Mouse (Mus musculus): ENCODE measurements around the gene Hcrtr2.

The Hcrtr2 gene

DNA sequence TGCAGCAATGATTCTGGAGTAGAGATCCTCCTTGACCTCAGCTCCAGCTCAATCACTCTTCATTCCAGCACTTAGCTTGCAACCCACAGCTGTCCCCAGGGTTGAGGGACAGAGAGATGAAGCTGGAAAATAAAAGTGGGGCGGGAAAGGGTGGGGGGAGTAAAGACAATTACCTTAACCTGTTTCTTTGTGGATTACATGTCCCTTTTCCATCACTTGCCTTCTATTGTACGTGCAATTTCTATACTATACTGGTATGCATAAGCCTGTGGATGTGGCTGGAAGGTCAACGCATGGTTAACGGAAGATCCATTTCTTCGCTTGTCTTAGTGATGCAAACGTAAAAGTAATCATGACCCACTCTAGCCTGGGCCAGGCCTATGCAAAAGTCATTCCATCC lies at the start of gene Hcrtr2:
Hcrtr2 (minus strand) TSS at position 101 of the 400 bp plus-strand sequence.
- no peak for DNase-seq (ENCODE audit: low read depth, low spot score)

DNA sequence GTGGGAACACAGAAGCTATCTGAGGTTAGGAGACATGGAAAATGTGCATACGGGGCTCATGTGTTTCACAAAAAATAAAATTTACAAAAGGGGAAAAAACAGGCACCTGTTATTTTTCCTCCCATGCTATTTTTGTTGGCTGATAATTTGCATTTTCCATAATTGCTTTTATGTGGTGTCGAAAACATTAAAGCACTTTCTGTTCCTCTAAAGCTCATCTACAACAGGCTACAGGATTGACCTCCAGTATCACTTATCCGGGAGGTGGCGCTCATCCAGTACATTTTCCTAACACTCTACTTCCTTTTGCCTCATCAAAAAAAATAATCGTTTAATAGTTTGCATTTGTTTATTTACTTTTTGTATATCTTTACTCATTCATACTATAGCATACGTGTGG lies 41.2 kb upstream of the Hcrtr2 start:
- DNase-seq (ENCODE audit: low read depth, low spot score): no peak

DNA sequence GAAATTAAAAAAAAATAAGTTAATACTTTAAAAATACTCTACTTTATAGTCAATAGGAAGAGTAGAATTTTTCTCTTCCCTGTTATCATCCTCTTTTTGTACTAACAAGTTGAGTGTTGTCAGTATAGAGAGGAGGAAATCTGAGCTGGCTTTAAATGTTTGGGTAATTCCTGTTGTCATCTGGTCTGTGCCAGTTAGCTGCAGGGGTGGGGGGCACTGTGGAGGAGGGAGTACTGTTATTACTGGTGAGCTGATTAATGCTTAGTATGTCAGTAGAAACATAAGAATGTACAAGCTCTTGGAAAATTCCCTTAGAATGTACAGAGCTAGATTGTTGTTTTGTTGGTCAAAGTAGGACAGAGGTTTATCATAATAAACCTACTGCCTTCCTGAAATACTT lies 36.7 kb upstream of the Hcrtr2 start:
- DNase-seq (ENCODE audit: low read depth, low spot score): no peak

DNA sequence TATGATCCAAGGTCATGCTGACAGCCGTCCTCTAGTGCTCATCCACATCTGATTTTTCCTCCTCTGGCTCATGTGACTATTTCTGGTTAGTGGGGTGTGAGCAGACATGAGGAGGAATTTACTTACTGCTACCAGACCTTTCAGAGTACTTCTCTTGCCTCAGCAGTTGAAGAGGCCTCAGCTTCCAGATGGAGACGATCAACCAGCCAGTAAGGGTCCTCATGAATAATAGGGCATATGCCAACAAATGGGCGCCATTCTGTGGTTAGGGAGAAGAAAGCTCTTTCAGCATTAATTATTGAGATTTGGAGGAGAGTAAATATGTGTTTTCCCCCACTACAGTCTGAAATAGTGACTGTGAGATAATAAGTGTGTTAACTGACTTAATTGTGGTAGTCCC lies 28.7 kb upstream of the Hcrtr2 start:
- DNase-seq (ENCODE audit: low read depth, low spot score): no peak

DNA sequence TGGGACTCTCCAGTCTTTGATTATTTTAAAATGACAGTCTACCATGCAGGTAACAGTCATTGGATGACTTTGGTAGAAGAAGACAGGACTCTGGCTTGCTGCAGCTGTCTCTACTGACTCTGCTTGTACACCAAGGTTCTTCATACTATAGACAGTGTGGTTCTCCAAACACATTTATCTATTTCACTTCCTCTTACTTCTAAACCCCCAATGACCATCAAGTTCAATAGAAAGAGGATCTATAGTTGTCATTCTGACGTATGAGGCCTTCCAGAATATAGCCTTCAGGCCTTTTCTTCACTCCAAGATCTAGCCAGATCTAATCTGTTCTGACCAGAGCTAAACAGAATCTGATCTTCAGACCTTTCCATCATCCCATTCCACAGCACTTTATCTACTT lies 23.6 kb upstream of the Hcrtr2 start:
- no peak for DNase-seq (ENCODE audit: low read depth, low spot score)

DNA sequence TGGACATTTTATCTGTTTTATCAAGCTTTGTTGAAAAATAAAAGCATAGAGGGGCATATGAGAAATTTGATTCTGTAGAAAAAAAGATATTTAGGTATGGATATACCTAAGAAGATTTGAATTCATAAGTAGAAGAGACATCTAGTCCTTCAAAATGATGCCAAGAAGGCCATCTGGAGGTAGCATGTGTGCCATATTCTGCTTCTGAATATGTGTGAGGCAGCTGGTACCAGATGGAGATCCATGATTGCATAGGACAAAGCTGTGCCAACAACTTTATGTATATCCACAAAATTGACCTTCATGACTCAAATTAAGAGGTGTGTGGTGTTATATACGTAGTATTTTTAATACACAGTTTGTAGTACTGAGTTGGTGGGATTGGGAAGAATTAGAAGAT lies 7.4 kb upstream of the Hcrtr2 start:
- DNase-seq (ENCODE audit: low read depth, low spot score): no peak

DNA sequence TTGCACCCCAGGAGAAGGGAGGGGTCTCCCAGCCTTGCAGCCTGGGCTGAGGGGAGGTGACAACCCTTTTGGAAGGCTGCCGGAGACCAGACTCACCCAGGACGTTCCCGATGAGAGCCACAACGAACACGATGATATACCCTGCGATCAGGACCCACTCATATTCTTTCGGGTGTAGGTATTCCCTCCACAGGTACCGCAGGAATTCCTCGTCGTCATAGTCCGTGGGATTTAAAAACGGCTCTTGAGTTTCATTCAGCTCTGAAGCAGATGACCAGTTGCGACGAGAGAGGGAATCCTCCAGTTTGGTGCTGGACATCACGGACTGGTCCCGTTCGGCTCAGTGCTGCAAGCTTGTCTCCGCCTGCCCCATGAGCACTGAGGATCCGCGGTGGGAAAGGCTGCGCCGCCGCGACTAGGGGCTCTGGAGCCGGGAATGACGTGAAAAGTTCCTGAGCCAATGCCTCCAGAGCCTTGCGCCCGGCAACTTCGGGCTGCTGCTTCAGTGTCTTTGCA lies 412 bp downstream of the Hcrtr2 start:
- DNase-seq (ENCODE audit: low read depth, low spot score): peak; percentile 53

DNA sequence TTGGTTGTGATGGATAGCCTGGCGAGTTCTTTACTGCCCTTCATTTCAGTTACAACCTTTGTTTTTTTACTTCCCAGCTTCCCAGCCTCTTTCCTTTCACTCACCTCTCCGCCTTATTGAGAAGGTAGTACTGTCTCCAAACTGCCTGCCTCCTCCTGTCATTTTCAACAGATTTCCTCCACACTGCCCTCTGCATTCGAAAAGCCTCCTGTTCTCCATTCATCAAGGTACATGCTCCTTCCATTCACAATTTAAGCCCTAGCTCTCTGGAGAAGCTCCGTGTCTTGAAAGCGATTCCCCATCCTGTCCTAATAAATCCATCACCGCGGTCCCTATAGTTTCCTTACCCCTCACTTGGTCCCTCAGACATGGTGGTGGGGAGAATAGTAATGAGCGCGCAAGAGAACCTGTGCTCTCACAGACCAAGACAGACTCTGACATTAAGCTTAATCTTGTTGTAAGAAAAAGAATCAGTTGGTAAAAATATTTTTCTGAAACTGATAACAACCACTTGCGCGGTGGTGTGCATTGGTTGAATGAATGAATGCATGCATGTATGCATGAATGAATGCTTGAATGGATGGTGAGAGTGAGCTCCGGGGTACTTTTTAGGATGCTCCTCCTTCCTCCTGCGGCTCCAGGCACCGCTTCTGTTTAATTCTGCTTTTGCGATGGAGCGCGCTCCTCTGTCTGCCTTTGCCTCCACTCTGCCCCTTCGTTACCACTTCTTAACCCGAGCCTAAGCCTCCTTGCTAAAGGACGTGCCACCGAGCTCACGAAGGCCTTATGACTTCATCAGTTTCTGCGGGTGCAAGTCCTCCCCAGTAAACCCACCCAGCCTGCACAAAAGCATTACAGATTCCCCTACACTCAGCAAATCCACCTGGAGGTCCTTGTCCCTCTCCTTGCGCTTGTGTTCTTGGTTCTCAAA lies 1.3 kb downstream of the Hcrtr2 start:
- DNase-seq (ENCODE audit: low read depth, low spot score): peak; percentile 26

DNA sequence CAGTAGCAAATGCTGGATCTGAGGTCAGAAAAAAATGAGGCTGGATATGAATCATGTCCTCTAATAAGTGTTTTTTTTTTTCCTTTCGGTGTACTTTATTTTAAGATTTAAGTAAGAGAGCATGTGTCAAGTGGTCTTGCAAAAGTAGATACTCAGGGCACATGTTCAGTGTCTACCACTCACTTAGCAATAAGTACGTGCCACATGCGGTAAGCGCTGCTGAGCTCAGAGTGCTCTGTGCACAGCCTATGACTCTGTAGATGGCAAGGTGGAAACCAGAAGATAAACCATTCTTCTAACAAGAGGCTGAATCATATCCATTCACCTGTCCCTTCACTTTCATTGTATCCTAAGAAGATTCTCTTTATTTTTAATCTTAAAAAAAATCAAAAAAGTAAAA lies 2.1 kb downstream of the Hcrtr2 start:
- no peak for DNase-seq (ENCODE audit: low read depth, low spot score)

DNA sequence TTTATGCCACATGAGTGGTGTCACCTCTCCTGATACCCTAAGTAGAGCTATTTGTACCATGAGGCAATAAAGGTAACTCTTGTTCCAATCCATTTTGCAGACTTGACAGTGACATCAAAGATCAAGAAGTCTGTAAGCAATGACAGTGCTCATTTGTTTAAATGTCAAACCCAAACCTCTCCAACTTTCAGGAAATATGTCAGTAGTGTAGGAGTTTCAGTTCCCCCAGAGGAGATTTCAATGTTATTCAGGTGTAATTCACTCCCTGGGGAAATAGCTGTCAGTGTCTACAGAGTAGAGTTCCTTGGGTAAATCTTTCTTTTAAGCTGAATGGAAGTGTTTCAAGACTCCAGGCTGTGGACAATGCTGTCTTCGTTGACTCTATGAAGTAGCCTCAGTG lies 2.9 kb downstream of the Hcrtr2 start:
- no peak for DNase-seq (ENCODE audit: low read depth, low spot score)

DNA sequence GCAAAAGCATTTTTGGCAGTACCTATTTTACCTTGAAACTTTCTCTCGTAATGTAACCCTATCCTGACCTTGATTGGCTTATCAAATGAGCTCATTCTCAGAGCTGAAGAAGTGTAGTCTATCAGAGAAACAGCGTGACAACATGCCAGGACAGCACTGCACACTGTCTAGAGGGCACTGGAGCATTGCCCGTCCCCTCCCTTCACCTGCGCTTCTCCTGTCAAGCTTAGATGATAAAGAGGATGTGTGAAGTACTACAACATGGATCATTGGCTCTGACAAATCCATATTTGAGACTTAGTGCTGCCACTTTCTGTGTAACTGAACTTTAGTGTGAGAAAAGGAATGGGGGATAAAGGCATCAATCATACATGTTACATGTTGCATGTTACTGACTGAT lies 5.4 kb downstream of the Hcrtr2 start:
- DNase-seq (ENCODE audit: low read depth, low spot score): no peak

DNA sequence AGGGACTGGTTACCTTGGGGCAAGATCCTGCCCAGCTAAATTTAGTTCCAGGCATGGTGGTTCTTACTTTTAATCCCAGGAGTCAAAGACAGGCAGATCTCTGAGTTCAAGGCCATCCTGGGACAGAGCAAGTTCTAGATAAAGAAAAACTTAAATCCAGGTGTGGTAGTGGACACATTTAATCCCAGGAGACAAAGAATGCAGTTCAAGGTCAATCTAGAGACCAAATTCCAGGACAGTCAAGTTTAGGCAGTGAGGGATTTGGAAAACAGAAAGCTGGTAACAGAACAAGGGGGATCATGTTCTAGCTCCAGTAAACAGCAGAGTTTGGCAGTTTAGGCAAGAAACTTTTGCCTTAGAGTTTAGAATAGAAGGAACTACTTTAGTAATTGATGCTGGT lies 8.6 kb downstream of the Hcrtr2 start:
- DNase-seq (ENCODE audit: low read depth, low spot score): no peak

DNA sequence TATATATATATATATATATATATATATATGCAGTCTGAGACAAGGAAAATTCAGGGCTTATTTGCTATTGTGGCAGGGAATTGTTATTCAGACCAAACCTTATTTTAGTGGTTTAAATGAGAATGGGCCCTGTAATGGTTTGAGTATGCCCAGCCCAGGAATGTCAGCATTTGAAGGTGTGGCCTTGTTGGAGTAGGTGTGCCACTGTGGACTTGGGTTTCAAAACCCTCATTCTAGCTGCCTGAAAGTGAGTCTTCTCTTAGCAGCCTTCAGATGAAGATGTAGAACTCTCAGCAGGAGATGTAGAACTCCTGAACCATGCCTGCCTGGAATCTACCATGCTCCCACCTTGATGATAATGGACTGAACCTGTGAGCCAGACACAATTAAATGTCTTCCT lies 9.7 kb downstream of the Hcrtr2 start:
- no peak for DNase-seq (ENCODE audit: low read depth, low spot score)

DNA sequence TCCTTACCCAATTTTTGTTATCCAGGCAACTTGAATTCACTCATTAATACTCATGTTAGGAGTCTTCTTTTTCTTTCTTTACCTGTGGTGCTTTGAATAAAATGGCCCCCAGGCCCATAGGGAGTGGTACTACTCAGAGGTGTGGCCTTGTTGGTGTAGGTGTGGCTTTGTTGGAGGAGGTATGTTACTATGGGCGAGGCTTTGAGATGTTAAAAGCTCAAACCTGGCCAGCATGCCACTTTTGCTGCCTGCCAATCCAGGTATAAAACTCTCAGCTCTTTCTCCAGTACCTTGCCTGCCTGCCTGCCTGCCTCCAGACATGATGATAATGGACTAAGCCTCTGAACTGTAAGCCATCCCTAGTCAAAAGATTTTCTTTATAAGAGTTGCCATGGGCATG lies 11.4 kb downstream of the Hcrtr2 start:
- DNase-seq (ENCODE audit: low read depth, low spot score): no peak

DNA sequence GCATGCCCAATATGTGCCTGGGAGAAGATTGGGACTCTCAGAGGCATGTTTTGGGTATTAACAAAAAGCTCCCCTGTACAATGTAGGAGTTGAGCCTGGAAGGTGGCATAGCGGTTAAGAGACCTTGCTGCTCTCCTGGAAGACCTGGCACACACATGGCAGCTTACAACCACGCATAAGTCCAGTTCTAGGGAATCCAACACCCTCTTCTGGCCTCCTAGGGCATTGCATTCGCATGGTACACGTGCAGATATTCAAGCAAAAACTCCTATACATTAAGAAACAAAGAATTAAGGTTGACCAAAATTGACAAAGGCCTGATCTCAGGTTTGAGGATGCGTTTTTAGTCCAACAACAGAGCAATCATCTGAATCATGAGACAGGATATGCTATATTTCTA lies 32.3 kb downstream of the Hcrtr2 start:
- no peak for DNase-seq (ENCODE audit: low read depth, low spot score)

DNA sequence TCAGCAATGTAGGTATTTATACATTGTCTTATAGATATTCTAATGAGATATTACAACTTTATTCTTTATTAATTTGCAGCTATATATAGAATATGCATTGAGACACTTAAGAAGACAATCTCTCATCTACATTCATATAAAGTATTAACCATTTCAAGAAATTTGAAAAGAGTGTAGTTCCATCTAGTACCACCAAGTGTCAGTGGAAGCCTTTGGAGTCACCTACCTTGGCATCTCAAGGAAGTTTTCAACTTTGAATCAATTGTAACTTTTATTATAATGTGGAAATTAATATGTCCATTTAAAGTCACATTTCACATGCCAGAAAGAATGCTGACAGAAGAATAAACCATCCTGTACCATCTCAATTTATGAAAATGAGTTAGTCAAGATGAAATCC lies 52.8 kb downstream of the Hcrtr2 start:
- no peak for DNase-seq (ENCODE audit: low read depth, low spot score)

DNA sequence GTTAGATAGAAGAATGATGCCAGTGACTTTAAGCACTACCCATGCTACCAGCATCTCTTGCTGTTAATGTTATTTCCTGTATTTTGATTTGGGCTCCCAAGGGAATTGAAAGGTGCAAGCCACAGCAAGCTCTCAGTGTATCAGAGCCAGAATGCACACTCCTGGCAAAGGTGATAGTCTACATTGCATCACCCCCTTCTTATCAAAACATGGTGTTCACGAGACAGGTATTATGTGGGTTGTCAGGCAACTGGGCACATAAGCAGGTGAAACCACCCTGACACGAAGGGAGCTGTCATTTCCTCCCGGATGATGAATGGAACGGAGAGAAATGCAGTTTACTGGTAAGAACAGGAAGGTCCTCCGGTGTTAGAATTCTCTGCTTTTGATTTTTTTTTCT lies 65.9 kb downstream of the Hcrtr2 start:
- DNase-seq (ENCODE audit: low read depth, low spot score): no peak

DNA sequence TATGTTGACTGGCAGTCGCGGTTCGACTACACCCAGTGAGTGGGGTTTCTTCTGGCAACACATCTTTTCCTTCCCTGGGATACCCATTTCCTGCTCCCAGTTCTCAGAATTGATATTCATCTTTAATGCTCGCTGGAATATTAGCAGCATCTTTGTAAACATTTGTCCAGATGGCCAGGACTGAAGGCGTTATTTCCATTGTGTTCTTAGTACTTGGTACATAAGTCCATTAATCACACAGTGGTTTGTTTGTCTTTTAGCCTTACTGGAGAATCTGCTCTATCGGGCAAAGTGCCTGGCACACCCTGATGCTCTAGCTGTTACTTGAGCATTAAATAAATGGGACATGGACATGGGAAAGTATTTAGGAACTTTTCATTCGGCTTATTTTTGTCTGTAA lies 71.1 kb downstream of the Hcrtr2 start:
- no peak for DNase-seq (ENCODE audit: low read depth, low spot score)

DNA sequence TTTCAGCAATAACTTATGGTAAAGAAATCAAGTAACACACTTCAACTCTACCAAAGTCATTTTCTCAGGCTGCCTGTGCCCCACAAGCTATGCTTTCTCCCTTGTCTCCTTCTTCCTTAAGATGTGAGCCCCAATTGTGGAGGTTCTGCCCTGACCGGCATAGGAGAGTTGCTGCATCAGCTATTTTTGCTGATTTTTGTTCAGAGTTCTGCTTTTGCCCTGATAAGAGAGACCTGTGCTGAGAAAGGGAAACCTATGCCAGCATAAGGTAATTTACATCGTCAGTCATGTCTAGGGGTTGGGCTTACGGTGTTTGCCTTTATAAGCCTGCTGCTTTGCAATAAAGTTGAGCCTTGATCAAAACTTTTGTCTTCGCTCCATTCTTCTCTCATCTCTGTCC lies 71.5 kb downstream of the Hcrtr2 start:
- DNase-seq (ENCODE audit: low read depth, low spot score): no peak

DNA sequence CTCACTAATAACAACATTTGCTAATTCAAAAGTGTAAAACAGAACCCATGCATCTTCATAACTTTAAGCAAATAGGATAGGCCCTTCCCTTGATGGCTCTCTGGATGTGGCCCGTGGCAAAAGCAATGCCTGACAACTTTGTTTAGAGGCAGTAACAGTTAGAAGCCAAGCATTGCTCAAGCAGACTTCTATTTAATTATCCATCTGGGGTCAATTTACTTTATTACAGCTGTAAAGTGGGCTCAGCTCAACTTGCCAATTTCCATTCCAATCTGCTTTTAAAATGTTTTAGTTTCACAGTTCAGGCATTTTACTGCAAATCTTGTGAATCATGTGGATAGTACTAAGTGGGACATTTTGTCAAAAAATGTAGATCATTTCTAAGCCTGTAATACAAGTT lies 81.3 kb downstream of the Hcrtr2 start:
- peak; percentile 45 for DNase-seq (ENCODE audit: low read depth, low spot score)

DNA sequence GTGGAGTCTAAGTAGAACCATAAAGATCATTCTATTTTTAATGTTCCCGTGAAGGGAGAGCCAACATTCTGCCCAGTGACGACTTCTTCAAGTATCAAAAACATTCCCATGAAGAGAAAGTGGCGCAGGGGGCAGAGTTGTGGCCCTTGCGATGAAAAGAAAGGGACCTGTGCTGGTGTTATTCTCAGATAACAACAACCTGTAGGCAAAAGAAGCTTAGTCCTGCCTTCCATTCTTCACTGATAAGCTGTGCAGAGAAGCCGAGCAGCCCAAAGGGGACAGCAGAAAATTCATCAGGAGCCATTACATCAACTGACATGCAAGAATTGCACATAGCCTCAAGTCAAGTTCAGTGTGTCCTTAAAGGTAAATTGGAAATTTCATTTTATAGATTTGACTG lies 85.7 kb downstream of the Hcrtr2 start:
- no peak for DNase-seq (ENCODE audit: low read depth, low spot score)

DNA sequence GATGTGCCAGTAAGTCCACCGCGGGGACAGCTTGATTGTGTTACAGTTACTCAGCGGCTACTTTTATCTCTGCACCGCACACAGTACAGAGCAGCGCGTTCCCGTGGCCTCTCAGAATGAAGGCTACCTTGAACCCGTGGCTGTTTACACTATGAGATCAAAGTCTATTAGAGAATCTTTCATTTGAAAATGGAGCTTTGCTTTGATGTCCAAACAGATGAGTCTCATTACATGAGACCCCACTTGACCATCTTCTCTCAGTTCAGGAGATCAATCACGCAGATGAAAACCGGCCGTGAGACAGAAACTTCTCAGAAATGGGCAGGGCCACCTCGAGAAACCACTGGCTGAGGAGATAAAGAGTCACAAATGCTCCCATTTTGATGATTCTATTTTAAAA lies 86.4 kb downstream of the Hcrtr2 start:
- DNase-seq (ENCODE audit: low read depth, low spot score): peak; percentile 10

DNA sequence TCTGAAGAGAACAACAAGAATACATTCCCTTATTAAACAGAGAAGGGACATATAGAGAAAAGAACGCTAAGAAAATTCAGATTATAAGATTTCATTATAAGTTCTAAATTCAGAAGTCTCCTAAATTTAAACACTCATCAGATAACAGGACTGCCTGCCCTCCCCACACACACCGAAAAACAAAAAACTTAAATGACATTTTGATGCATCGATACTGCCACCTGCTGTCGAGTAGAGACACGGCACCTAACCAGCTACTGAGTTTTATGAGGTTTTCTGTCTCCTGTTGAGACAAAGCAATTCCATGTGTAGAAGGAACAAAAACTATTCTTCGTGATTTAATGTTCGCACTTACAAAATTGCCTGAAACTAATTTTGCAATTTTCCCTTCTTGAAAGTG lies 87.0 kb downstream of the Hcrtr2 start:
- DNase-seq (ENCODE audit: low read depth, low spot score): peak; percentile 88
